Mouse (Mus musculus) stomach, postnatal 0 days (tissue): ENCODE results near the gene Chil1. TPM values are rescaled to one million over a fixed set of nuclear protein-coding genes. Genes with fewer than 3 reads are reported as not detected.

Experiments used
- ATAC-seq: fragments of 200-750 bp; cut with Nextera tagmentation; 2 replicates; pipeline ENCODE4 v1.8.0; 2017; ENCODE audit not compliant: low FRiP score, low TSS enrichment
- DNase-seq: peaks from one replicate; pipeline ENCODE4 v3.0.0-alpha.2; 2016; ENCODE audit warnings: low spot score
- H3K27ac ChIP-seq: fragments of 300-500 bp; sonication (generic); replicated peaks from 2 replicates; pipeline ENCODE4 v1.5.1; 2014; ENCODE audit warnings: mild to moderate bottlenecking, control low read depth
- H3K27me3 ChIP-seq: fragments of 300-500 bp; sonication (generic); 2 replicates; pipeline ENCODE4 v1.6.1; 2014; ENCODE audit warnings: low read length; ENCODE audit not compliant: control insufficient read depth, insufficient read depth
- H3K36me3 ChIP-seq: fragments of 300-500 bp; sonication (generic); 2 replicates; pipeline ENCODE4 v1.6.1; 2014; ENCODE audit warnings: low read length, mixed read lengths; ENCODE audit not compliant: control insufficient read depth, insufficient read depth
- H3K4me1 ChIP-seq: fragments of 300-500 bp; sonication (generic); replicated peaks from 2 replicates; pipeline ENCODE4 v1.6.1; 2014; ENCODE audit warnings: antibody characterized with exemption; ENCODE audit not compliant: control insufficient read depth, insufficient read depth
- H3K4me2 ChIP-seq: fragments of 300-500 bp; sonication (generic); replicated peaks from 2 replicates; pipeline ENCODE4 v1.6.1; 2014; ENCODE audit warnings: low read depth, mild to moderate bottlenecking, control low read depth, moderate library complexity
- H3K4me3 ChIP-seq: fragments of 300-500 bp; sonication (generic); 2 replicates; pipeline ENCODE4 v1.5.1; 2014; ENCODE audit warnings: low read depth, low read length, control low read depth
- H3K9ac ChIP-seq: fragments of 300-500 bp; sonication (generic); 2 replicates; pipeline ENCODE4 v1.6.1; 2014; ENCODE audit warnings: mild to moderate bottlenecking, low read length, control low read depth, mixed read lengths
- H3K9me3 ChIP-seq: fragments of 300-500 bp; sonication (generic); 2 replicates; pipeline ENCODE4 v1.6.1; 2016; ENCODE audit warnings: low read length; ENCODE audit not compliant: control insufficient read depth
- CTCF ChIP-seq: IDR thresholded peaks from 2 replicates; pipeline ENCODE4 v1.5.1; 2016; ENCODE audit warnings: antibody characterized with exemption, low read depth, mild to moderate bottlenecking, moderate library complexity
- EP300 ChIP-seq: optimal IDR thresholded peaks from 2 replicates; pipeline ENCODE3; 2016; ENCODE audit warnings: antibody characterized with exemption
- WGBS: fragments of 180-500 bp; shearing (Covaris S2); extraction: QIAGEN DNeasy Blood & Tissue Kit; methylation state at CpG from one replicate; pipeline ENCODE4 v1.1.7; 2014; 5-methylcytosine and 5-hydroxymethylcytosine counted together
- polyA plus RNA-seq: library from polyadenylated mRNA; unstranded; fragments of >200 nt; fragmentation: Nextera tagmentation; extraction: Ambion mirVana; gene quantifications from 2 replicates; pipeline ENCODE4 v1.2.1, GENCODE M21; 2015

The Chil1 gene
- polyA plus RNA-seq, 1 experiment from 2014 or later = 3.1 TPM

DNA sequence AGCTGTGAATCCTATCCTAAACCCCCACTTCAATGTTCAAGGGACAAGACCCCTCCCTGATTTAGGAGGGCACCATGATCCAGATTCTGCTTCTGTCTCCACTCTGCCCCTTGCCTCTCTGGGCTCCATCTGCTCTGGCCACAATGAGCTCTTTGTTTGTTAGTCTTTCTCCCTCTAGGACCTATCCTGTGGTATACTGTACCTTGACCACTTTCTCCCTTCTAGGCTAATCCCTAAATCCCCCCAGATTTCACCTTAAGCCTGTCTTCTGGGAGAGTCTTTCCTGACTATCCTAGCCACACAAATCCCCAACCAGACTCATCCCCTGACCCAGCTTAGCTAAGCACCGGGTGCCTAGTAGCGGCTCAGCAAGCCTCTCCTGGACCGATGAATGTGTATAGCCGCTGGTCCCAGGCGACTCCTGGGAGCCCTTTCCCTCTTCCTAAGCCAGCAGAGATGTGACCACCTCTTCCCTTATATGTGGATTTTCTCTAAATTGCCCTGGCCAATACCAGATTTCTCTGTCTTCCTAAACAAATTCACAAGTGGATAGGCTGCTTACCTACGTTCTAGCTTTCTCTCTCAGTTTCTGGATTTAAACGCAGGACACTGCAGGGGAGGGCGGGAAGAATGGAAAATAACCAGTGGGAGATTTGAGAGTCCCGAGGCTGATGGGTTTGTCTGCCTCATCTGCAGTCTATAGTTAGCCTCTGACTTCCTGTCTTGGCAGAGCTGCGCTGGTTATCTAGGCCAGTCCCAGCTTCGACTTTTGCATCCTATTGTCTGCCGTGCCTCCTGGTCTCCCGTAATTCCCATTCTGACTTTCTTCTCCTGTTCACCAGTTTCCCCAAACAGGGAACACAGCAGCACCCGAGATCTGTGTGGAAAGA is 14.3 kb upstream of the Chil1 start:
- TF ChIP-seq EP300 (no peak), CTCF (no peak)
- no peak for ATAC-seq
- Histone ChIP-seq H3K9me3 (no peaks in the 10 kb centered on the region), H3K36me3 (no peaks in the 10 kb centered on the region), H3K9ac (no peak overlapping the region), H3K4me3 (no peak overlapping the region), H3K27ac (no peak overlapping the region), H3K4me1 (no peaks in the 10 kb centered on the region), H3K27me3 (no peaks in the 10 kb centered on the region), H3K4me2 (no peak overlapping the region)
- WGBS = 69% methylated on average over 14 of the region's 14 CpGs
- DNase-seq = no peak

DNA sequence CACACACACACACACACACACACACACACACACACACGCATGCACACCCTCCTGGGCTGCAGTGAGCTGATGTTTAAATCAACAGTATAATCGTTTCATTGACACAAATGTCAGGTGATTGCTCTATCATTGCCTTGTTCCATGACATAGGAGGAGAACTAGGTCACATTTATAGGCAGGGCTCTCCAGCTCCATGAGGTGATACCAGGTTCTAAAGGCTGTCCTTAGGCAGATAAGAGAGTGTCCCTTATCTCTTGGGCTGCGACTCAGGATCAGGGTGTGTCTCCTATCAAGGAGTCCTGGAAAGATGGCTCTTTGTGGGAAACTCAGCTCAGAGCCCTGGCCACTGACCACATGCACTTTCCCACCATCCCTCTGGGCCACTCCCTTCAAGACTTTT is 13.4 kb upstream of the Chil1 start:
- H3K36me3 ChIP-seq = no peaks in the 10 kb centered on the region
- no peak overlapping the region for H3K4me3 ChIP-seq
- H3K9me3 ChIP-seq = no peaks in the 10 kb centered on the region
- DNase-seq = no peak
- no peak overlapping the region for H3K4me2 ChIP-seq
- TF ChIP-seq EP300 (no peak), CTCF (no peak)
- H3K27me3 ChIP-seq = no peaks in the 10 kb centered on the region
- peak overlapping the region; percentile 49; the same call in 1 of the 2 replicates for H3K27ac ChIP-seq
- no peak overlapping the region for H3K9ac ChIP-seq
- WGBS = 65% methylated on average over 3 of the region's 3 CpGs
- no peaks in the 10 kb centered on the region for H3K4me1 ChIP-seq
- peak; percentile 73 for ATAC-seq

DNA sequence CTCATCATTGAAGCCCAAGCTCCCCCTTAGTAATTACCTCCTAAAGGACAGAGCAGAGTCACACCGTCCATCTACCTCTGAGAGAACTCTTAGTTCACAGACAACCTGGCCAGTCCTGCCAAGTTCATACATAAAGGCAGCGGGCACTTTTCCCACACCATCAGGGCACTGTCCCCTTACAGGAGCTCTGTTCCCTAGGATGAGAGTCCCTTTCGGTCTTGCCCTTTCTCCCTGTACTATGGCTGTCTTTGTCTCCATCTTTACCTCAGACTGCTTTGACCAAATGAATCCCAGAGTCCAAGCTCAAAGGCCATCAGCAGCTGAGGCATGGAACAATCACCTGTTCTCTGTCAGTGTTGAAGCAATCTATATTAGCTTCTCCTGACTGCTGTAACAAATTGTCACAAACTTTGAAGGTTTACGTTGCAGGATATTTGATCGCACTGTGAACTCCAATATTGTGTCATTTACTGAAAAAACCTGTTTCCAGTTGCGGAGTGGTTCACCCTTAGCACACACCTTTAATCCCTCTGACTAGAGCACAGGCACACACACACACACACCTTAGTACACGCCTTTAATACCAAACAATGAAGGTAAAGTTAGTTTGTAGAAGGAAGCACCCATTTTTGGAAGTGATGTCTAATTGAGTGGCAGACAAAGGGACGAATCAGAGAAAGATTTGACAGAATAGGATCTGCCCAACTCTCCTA is 12.8 kb upstream of the Chil1 start:
- TF ChIP-seq CTCF = no peak
- TF ChIP-seq EP300 = no peak
- no peaks in the 10 kb centered on the region for H3K36me3 ChIP-seq
- DNase-seq = no peak
- ATAC-seq = peak; percentile 80
- 71% methylated on average over 8 of the region's 8 CpGs for WGBS
- no peak overlapping the region for H3K9ac ChIP-seq
- no peaks in the 10 kb centered on the region for H3K4me1 ChIP-seq
- H3K27ac ChIP-seq = peak overlapping the region; percentile 49
- H3K4me2 ChIP-seq = no peak overlapping the region
- no peaks in the 10 kb centered on the region for H3K27me3 ChIP-seq
- no peaks in the 10 kb centered on the region for H3K9me3 ChIP-seq
- H3K4me3 ChIP-seq = no peak overlapping the region

DNA sequence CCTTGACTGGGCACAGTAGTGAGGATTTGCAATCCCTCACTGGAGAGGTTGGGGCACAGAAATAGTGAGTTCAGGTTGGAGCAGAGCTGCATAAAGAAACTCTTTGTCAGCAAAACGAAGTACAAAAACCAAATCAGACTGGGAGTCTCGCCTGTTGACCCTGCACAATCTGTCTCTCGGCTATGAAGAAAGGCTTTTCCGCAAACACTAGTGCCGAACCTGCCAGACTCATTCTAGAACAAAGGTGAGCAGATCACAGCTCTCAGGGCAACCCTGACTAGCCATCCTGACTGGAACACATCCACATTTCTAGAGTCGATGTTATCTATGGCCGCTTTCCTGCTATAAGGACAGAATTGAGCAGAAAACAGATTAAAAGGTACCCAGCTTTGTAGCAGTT is 8.9 kb upstream of the Chil1 start:
- 0 out of 2 replicates have a peak overlapping the region, but pooled peaks have one; percentile 18 for H3K27ac ChIP-seq
- WGBS = 48% methylated on average over 7 of the region's 7 CpGs
- no peaks in the 10 kb centered on the region for H3K4me1 ChIP-seq
- H3K36me3 ChIP-seq = no peaks in the 10 kb centered on the region
- H3K4me2 ChIP-seq = no peak overlapping the region
- no peak for ATAC-seq
- H3K27me3 ChIP-seq = no peaks in the 10 kb centered on the region
- DNase-seq = no peak
- no peak overlapping the region for H3K4me3 ChIP-seq
- TF ChIP-seq CTCF (no peak), EP300 (no peak)
- H3K9ac ChIP-seq = no peak overlapping the region
- H3K9me3 ChIP-seq = no peaks in the 10 kb centered on the region

DNA sequence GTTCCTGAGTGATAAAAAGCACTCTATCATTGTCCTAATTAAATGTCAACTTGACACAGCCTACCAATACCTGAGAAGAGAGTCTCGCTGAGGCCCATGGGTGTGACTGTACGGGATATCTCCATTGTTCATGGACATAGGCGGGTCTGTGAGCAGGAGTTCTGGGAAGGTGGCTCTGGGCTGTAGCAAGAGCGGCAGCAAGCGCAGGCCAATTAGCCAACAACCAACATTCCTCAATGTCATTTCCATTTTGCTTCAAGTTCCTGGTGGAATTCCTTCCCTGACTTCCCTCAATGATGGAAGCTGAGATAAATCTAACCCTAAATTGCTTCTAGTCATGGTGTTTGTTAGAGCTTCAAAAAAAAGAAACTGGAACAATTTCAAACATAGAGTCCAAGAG is 4.0 kb upstream of the Chil1 start:
- no peak overlapping the region for H3K27ac ChIP-seq
- H3K27me3 ChIP-seq = no peaks in the 10 kb centered on the region
- TF ChIP-seq CTCF (no peak), EP300 (no peak)
- WGBS = 69% methylated on average over 5 of the region's 5 CpGs
- H3K9ac ChIP-seq = no peak overlapping the region
- H3K9me3 ChIP-seq = no peaks in the 10 kb centered on the region
- ATAC-seq (no peak), DNase-seq (no peak)
- H3K4me1 ChIP-seq = no peaks in the 10 kb centered on the region
- H3K36me3 ChIP-seq = no peaks in the 10 kb centered on the region
- no peak overlapping the region for H3K4me2 ChIP-seq
- H3K4me3 ChIP-seq = no peak overlapping the region

DNA sequence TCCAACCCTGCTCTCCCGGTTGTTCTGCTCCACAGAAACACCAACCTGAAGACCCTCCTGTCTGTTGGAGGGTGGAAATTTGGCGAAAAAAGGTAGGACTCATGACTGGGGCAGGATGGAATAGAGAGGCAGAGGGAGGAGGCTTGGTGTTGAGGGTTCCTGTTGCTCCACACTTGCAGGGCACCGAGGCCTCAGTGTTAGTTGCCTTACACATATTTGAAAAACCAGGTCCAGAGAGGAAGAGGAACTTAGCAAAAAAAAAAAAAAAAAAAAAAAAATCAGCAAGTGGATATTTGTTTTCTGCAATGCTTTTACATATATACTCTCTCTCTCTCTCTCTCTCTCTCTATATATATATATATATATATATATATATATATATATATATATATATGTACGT is 2.1 kb downstream of the Chil1 start:
- Histone ChIP-seq H3K9ac (no peak overlapping the region), H3K36me3 (no peaks in the 10 kb centered on the region), H3K4me2 (no peak overlapping the region), H3K27me3 (no peaks in the 10 kb centered on the region), H3K9me3 (no peaks in the 10 kb centered on the region), H3K4me1 (no peaks in the 10 kb centered on the region), H3K4me3 (no peak overlapping the region), H3K27ac (no peak overlapping the region)
- ATAC-seq = no peak
- no peak for DNase-seq
- 77% methylated on average over 4 of the region's 4 CpGs for WGBS
- no peak for TF ChIP-seq CTCF
- no peak for TF ChIP-seq EP300
